Mouse (Mus musculus): ENCODE measurements around the gene C4bp. TPM values are rescaled to one million over a fixed set of nuclear protein-coding genes. Genes with fewer than 3 reads are reported as not detected.
"Not testable (repeated sequence)": the region's sequence is repeated elsewhere in the genome, so short reads cannot be mapped to it uniquely, and the experiment has no call there.

C4bp gene
- polyA plus RNA-seq, 1 experiment from 2014 or later = not detected

- ATAC-seq (replicated peaks; ENCODE audit: insufficient number of reproducible peaks, insufficient read depth, low FRiP score, low read depth) = not testable (repeated sequence)
- WGBS = 24% methylated on average over 5 of the region's 5 CpGs
These were observed 1.8 kb downstream of the C4bp start for GRCm38 (mm10) chr1:130659641-130660040.

DNA sequence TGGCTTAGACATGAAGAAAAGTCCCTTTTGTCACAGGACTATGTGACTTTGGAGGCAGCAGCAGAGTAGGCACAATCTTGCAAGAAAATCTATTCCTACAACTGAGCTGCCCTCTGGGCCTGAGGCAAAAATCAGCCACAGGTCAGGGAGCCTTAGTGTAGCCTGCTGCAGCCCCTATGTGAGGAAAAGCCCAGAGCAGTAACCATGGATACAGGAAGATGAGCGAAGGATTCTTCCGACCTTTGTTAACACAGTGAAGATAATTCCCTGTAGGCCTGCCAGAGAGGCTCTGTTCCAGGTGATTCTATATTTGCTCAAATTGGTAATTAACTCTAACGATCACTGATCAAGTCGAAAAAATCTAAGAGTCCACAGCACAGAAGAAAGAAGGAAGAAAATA, 17.3 kb downstream of the C4bp start:
- Histone ChIP-seq H3K4me2 (no peak overlapping the region), H3K27me3 (no peaks in the 10 kb centered on the region), H3K4me1 (replicated peaks) (no peaks in the 10 kb centered on the region), H3K9me3 (replicated peaks) (no peaks in the 10 kb centered on the region), H3K9ac (no peak overlapping the region), H3K27ac (no peak overlapping the region), H3K36me3 (no peaks in the 10 kb centered on the region), H3K4me3 (no peak overlapping the region)
- 65% methylated on average over 4 of the region's 4 CpGs for WGBS
- no peak for ATAC-seq (replicated peaks; ENCODE audit: insufficient number of reproducible peaks, insufficient read depth, low FRiP score, low read depth)

More at GRCm38 (mm10) chr1:130659641-130660040, 1.8 kb downstream of the C4bp start:
- not testable (repeated sequence) for H3K27me3 ChIP-seq; H3K9me3 ChIP-seq (replicated peaks); H3K9ac ChIP-seq; H3K4me1 ChIP-seq (replicated peaks); H3K4me3 ChIP-seq; H3K36me3 ChIP-seq; H3K27ac ChIP-seq; H3K4me2 ChIP-seq

DNA sequence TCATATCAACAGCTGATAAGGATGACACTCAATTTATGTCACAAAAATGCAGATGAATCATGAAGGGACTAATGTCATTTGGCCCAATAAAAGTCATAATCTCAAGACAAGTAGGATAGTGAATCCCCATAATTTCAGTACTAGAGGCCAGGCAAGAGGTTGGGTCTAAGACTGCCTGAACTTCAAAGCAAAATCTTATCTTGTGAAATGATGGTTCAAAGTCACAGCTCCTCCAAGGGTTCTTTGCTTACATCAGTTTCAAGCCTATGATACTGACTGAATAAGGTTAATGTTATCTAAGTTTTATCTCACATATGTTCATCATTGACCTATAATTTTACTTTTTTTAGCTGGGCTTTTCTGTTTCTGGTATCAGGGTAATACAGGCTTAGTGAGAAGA, 20.5 kb downstream of the C4bp start:
- no peak for ATAC-seq (replicated peaks; ENCODE audit: insufficient number of reproducible peaks, insufficient read depth, low FRiP score, low read depth)
- Histone ChIP-seq H3K27me3 (no peaks in the 10 kb centered on the region), H3K4me2 (no peak overlapping the region), H3K9ac (no peak overlapping the region), H3K4me1 (replicated peaks) (no peaks in the 10 kb centered on the region), H3K9me3 (replicated peaks) (no peaks in the 10 kb centered on the region), H3K36me3 (no peaks in the 10 kb centered on the region), H3K27ac (no peak overlapping the region), H3K4me3 (no peak overlapping the region)

- no peaks in the 10 kb centered on the region for H3K27me3 ChIP-seq
- ATAC-seq (replicated peaks; ENCODE audit: insufficient number of reproducible peaks, insufficient read depth, low FRiP score, low read depth) = no peak
These were observed 27.5 kb downstream of the C4bp start for GRCm38 (mm10) chr1:130633761-130634410.

GRCm38 (mm10) chr1:130633316-130633715, 28.1 kb downstream of the C4bp start:
- no peak for ATAC-seq (replicated peaks; ENCODE audit: insufficient number of reproducible peaks, insufficient read depth, low FRiP score, low read depth)
- H3K9ac ChIP-seq = no peak overlapping the region
- no peaks in the 10 kb centered on the region for H3K9me3 ChIP-seq (replicated peaks)
- H3K4me2 ChIP-seq = no peak overlapping the region
- H3K27ac ChIP-seq = no peak overlapping the region
- no peak overlapping the region for H3K4me3 ChIP-seq
- 78% methylated on average over 8 of the region's 8 CpGs for WGBS
- no peaks in the 10 kb centered on the region for H3K4me1 ChIP-seq (replicated peaks)
- H3K27me3 ChIP-seq = no peaks in the 10 kb centered on the region
- H3K36me3 ChIP-seq = no peaks in the 10 kb centered on the region

More at GRCm38 (mm10) chr1:130633761-130634410, 27.5 kb downstream of the C4bp start:
- H3K9ac ChIP-seq = no peak overlapping the region
- no peak overlapping the region for H3K4me3 ChIP-seq
- H3K36me3 ChIP-seq = no peaks in the 10 kb centered on the region
- H3K27ac ChIP-seq = no peak overlapping the region
- no peaks in the 10 kb centered on the region for H3K4me1 ChIP-seq (replicated peaks)
- 0 out of 2 replicates have a peak overlapping the region, but pooled peaks have one; percentile 23 for H3K4me2 ChIP-seq
- H3K9me3 ChIP-seq (replicated peaks) = no peaks in the 10 kb centered on the region
- WGBS = 32% methylated on average over 16 of the region's 16 CpGs

DNA sequence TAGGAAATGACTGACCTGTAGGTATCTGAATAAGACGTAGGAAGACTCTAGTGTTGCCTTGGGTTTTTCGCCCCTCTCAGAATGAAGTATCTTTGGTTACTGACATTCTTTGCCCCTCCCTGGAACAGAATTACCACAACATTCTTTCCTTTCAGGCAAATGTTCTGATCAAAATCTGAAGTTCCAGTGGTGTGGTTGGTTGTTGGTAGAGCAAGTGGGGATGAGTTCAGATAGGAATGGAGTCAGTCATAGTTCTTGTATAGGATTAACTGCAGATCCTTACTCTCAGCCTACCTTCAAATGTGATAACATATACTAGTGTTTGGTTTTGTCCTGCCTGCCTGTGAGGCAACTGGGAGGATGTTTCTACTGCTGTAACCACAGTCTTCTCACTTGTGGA, 31.9 kb downstream of the C4bp start, which contains the start of gene Zp3r:
Gene Zp3r (minus strand): TSS at position 101 of the 400 bp plus-strand sequence.
- no peaks in the 10 kb centered on the region for H3K9me3 ChIP-seq (replicated peaks)
- H3K36me3 ChIP-seq = no peaks in the 10 kb centered on the region
- no peak within 1 kb of the TSS for H3K4me2 ChIP-seq
- no peak for ATAC-seq (replicated peaks; ENCODE audit: insufficient number of reproducible peaks, insufficient read depth, low FRiP score, low read depth)
- H3K27me3 ChIP-seq = no peaks in the 10 kb centered on the region
- no peak within 1 kb of the TSS for H3K4me3 ChIP-seq
- no peak within 1 kb of the TSS for H3K27ac ChIP-seq
- H3K4me1 ChIP-seq (replicated peaks) = no peaks in the 10 kb centered on the region
- H3K9ac ChIP-seq = no peak within 1 kb of the TSS
- 90% methylated on average over 2 of the region's 2 CpGs for WGBS

- ATAC-seq (replicated peaks; ENCODE audit: insufficient number of reproducible peaks, insufficient read depth, low FRiP score, low read depth) = no peak
- Histone ChIP-seq H3K36me3 (no peaks in the 10 kb centered on the region), H3K4me3 (no peak overlapping the region), H3K9ac (no peak overlapping the region), H3K27me3 (no peaks in the 10 kb centered on the region), H3K27ac (no peak overlapping the region), H3K4me1 (replicated peaks) (no peaks in the 10 kb centered on the region), H3K9me3 (replicated peaks) (no peaks in the 10 kb centered on the region), H3K4me2 (no peak overlapping the region)
- WGBS = 76% methylated on average over 2 of the region's 2 CpGs
These were observed 65.1 kb downstream of the C4bp start for GRCm38 (mm10) chr1:130596291-130596690.

DNA sequence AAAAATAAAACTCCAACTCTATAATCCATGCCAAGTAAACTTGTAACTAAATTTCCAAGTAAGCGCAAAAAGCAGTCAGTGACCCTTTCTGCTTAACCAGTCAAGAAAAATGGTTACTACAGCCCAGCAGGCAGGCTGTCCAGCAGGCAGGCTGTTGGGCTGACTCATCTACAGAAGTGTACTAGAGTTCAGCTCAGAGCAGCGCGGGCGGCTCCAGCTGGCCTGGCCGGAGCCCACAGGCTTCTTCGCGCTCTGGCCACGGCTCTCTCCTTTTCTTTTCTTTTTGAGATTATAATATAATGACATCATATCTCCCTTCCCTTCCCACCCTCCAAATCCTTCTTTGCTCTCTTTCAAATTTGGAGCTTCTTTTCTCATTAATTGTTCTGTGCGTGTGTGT, 72.8 kb downstream of the C4bp start:
- Histone ChIP-seq H3K9me3 (replicated peaks) (no peaks in the 10 kb centered on the region), H3K9ac (no peak overlapping the region), H3K4me2 (no peak overlapping the region), H3K4me1 (replicated peaks) (no peaks in the 10 kb centered on the region), H3K27me3 (no peaks in the 10 kb centered on the region), H3K36me3 (no peaks in the 10 kb centered on the region), H3K4me3 (no peak overlapping the region), H3K27ac (no peak overlapping the region)
- 0 out of 2 replicates have a peak, but pooled peaks have one; percentile 53 for ATAC-seq (replicated peaks; ENCODE audit: insufficient number of reproducible peaks, insufficient read depth, low FRiP score, low read depth)
- 67% methylated on average over 9 of the region's 9 CpGs for WGBS

Other genes starting within 250 kb of the C4bp start
- not detected in 2 replicates for gene Cd55b, start 238.6 kb downstream of the C4bp start, polyA plus RNA-seq (2015; fragmentation: Nextera tagmentation; extraction: Ambion mirVana)
- 15.1 and 17.4 TPM in 2 replicates for gene Cd55, start 198.9 kb downstream of the C4bp start, polyA plus RNA-seq (2015; fragmentation: Nextera tagmentation; extraction: Ambion mirVana)
- gene Zp3r, start 32.0 kb downstream of the C4bp start, polyA plus RNA-seq (2015; fragmentation: Nextera tagmentation; extraction: Ambion mirVana) = not detected in 2 replicates
- 0.16 TPM in 1 of 2 replicates, not detected in the other for gene Gm29427, start 54.2 kb upstream of the C4bp start, polyA plus RNA-seq (2015; fragmentation: Nextera tagmentation; extraction: Ambion mirVana)
- gene Yod1, start 55.7 kb upstream of the C4bp start, polyA plus RNA-seq (2015; fragmentation: Nextera tagmentation; extraction: Ambion mirVana) = 9.5 and 10.5 TPM in 2 replicates
- 6.2 and 7.2 TPM in 2 replicates for gene Pfkfb2, start 67.6 kb upstream of the C4bp start, polyA plus RNA-seq (2015; fragmentation: Nextera tagmentation; extraction: Ambion mirVana)
- 0.89 and 2.0 TPM in 2 replicates for gene AA986860, start 70.3 kb upstream of the C4bp start, polyA plus RNA-seq (2015; fragmentation: Nextera tagmentation; extraction: Ambion mirVana)
- 0.06 and 0.08 TPM in 2 replicates for gene Fcamr, start 139.3 kb upstream of the C4bp start, polyA plus RNA-seq (2015; fragmentation: Nextera tagmentation; extraction: Ambion mirVana)
- 0.05 TPM in 1 of 2 replicates, not detected in the other for gene Pigr, start 165.1 kb upstream of the C4bp start, polyA plus RNA-seq (2015; fragmentation: Nextera tagmentation; extraction: Ambion mirVana)
- 1.6 and 2.1 TPM in 2 replicates for gene Fcmr, start 204.0 kb upstream of the C4bp start, polyA plus RNA-seq (2015; fragmentation: Nextera tagmentation; extraction: Ambion mirVana)
- gene Il24, start 225.8 kb upstream of the C4bp start, polyA plus RNA-seq (2015; fragmentation: Nextera tagmentation; extraction: Ambion mirVana) = not detected in 2 replicates
- gene Il20, start 249.8 kb upstream of the C4bp start, polyA plus RNA-seq (2015; fragmentation: Nextera tagmentation; extraction: Ambion mirVana) = not detected in 2 replicates